Mouse (Mus musculus): ENCODE measurements around the gene Casp7. TPM values are rescaled to one million over a fixed set of nuclear protein-coding genes. Genes with fewer than 3 reads are reported as not detected.

Casp7 gene
- total RNA-seq, 1 experiment from 2014 or later: 25.4 TPM

DNA sequence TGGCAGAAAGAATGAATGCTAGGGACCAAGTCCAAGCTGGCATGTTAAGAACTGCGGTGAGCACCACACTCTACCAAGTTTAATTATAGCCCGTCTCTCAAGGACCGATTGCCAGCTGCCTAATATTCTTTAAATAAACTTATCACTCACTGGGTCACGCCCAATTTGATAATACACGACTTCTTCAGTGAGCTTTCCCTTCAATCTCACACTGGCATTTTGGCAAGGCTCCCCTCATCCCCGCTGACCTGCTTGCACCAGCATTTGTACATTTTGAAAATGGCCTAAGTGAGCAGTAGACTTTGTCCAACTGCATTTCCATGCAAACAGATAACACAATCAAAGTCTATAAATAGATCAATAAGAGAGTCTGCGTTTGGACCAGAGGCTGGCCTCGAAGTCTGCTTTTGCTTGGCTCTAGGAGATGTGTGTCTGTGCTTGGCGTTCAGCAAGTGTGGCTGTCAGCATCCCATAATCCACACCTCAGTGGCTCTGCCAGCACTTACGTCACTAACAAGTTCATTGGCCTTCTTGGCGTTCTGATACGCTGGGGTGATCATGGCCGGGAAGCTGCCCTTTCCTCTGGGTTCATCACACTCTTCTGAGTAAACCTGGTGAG, 18.3 kb upstream of the Casp7 start:
- no peak for ATAC-seq (replicated peaks; ENCODE audit: insufficient number of reproducible peaks, low FRiP score, low TSS enrichment, poor library complexity, severe bottlenecking)

GRCm38 (mm10) chr19:56380341-56380740, 16.6 kb upstream of the Casp7 start:
- ATAC-seq (replicated peaks; ENCODE audit: insufficient number of reproducible peaks, low FRiP score, low TSS enrichment, poor library complexity, severe bottlenecking): no peak

GRCm38 (mm10) chr19:56381407-56381806, 15.5 kb upstream of the Casp7 start:
- ATAC-seq (replicated peaks; ENCODE audit: insufficient number of reproducible peaks, low FRiP score, low TSS enrichment, poor library complexity, severe bottlenecking): no peak

DNA sequence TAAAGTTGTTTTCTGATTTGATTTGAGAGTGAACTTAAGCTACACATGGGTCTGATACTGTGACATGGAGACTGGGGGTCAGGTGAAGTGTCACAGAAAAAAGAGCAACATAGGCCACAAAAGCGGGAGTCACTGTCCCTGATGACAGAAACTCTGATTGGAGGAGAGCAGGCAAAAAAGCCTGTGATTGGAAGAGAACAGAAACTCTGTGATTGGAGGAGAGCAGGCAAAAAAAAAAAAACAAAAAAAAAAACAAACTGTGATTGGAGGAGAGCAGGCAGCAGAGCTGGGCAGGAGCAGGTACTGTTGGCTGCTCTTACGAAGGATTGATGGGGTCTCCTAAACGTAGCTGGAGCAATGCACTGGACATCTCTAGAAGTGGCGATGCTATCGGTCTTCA, 11.4 kb upstream of the Casp7 start:
- no peak for ATAC-seq (replicated peaks; ENCODE audit: insufficient number of reproducible peaks, low FRiP score, low TSS enrichment, poor library complexity, severe bottlenecking)

DNA sequence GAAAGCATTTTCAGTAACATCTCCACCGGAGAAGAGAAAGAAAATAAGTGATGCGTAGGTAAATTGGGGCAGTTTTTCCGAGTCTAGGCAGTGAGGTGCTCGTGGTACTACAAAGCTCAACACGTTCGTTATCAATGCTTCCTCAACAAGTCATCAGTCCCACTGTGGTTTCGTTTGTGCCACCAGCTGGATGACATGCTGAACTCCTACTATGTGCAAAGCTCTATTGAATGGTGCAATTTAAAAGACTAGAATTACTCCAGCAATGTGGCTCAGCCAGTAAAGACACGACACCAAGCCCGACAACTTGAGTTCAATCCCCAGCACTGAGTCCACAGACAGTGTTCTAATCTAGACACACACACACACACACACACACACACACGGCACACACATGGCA, 10.8 kb upstream of the Casp7 start:
- no peak for ATAC-seq (replicated peaks; ENCODE audit: insufficient number of reproducible peaks, low FRiP score, low TSS enrichment, poor library complexity, severe bottlenecking)

DNA sequence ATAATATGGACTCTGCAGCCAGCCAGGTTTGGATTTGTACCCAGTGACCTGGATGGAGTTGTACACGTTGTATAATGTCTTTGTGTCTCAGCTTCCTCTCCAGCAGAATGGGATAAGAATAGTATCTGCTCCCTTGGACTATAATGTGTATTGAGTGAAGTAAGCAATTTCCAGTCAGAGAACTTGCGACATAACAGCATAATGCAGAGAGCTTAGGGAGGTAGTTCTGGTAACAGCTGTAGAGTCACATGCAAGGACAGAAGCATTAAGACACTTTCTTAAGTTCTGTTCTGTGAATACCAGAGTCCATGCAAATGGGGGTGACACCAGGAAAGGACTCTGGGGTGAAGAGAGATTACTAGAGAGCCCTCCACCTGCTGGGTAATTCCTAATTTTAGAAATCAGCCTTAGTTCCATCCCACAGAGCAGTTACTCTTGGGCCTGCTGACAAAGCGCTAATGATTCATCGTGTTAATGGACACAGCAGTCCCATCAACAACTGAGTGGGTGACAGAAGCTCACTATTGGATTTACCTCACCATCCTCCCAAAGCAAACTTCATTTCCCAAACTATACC, 9.1 kb upstream of the Casp7 start:
- no peak for ATAC-seq (replicated peaks; ENCODE audit: insufficient number of reproducible peaks, low FRiP score, low TSS enrichment, poor library complexity, severe bottlenecking)

GRCm38 (mm10) chr19:56389176-56389575, 7.8 kb upstream of the Casp7 start:
- no peak for ATAC-seq (replicated peaks; ENCODE audit: insufficient number of reproducible peaks, low FRiP score, low TSS enrichment, poor library complexity, severe bottlenecking)

- no peak for ATAC-seq (replicated peaks; ENCODE audit: insufficient number of reproducible peaks, low FRiP score, low TSS enrichment, poor library complexity, severe bottlenecking)
Measured at GRCm38 (mm10) chr19:56389879-56390278, 7.0 kb upstream of the Casp7 start, which contains the start of gene Nrap. Gene Nrap, minus strand, starts transcription at chr19:56390037.

GRCm38 (mm10) chr19:56391307-56392046, 5.5 kb upstream of the Casp7 start:
- peak; percentile 71 for ATAC-seq (replicated peaks; ENCODE audit: insufficient number of reproducible peaks, low FRiP score, low TSS enrichment, poor library complexity, severe bottlenecking)

GRCm38 (mm10) chr19:56393311-56393866, 3.5 kb upstream of the Casp7 start:
- no peak for ATAC-seq (replicated peaks; ENCODE audit: insufficient number of reproducible peaks, low FRiP score, low TSS enrichment, poor library complexity, severe bottlenecking)

DNA sequence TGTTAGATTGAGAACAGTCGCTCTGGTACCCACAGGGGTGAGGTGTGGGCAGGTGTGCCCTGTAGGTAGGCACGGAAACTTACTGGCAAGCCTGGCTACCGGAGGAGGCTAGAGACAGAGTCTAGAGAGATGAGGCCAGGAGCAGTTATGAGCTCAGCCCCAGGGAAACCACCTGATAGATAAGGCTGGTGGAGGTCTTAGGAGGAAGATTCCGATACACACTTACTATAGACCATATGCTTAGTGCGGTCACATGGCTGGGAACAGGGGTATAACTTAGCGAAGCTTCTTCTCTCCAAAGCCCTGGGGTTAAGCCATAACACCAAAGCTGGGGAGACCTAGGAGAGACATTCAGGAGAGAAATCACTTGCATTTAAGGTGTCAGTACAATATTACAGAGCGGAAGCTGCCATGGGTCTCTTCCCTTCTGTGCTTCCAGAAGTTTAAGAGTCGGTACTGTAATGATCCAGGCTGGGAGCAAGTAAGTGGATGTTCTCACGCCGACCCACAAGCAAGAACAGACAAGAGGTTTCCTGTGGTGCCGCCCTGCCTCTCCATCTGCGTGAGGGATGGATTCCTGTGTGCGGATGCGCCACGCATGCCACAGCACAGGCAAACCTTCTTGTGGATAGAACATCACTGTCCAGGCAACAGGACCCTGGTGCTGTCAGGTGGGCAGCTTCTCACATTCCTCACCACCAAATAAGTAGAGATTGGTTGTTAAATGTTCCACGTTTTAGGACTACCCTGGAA, 1.6 kb upstream of the Casp7 start:
- ATAC-seq (replicated peaks; ENCODE audit: insufficient number of reproducible peaks, low FRiP score, low TSS enrichment, poor library complexity, severe bottlenecking): no peak

- no peak for ATAC-seq (replicated peaks; ENCODE audit: insufficient number of reproducible peaks, low FRiP score, low TSS enrichment, poor library complexity, severe bottlenecking)
Measured at GRCm38 (mm10) chr19:56396227-56396626, 702 bp upstream of the Casp7 start.

DNA sequence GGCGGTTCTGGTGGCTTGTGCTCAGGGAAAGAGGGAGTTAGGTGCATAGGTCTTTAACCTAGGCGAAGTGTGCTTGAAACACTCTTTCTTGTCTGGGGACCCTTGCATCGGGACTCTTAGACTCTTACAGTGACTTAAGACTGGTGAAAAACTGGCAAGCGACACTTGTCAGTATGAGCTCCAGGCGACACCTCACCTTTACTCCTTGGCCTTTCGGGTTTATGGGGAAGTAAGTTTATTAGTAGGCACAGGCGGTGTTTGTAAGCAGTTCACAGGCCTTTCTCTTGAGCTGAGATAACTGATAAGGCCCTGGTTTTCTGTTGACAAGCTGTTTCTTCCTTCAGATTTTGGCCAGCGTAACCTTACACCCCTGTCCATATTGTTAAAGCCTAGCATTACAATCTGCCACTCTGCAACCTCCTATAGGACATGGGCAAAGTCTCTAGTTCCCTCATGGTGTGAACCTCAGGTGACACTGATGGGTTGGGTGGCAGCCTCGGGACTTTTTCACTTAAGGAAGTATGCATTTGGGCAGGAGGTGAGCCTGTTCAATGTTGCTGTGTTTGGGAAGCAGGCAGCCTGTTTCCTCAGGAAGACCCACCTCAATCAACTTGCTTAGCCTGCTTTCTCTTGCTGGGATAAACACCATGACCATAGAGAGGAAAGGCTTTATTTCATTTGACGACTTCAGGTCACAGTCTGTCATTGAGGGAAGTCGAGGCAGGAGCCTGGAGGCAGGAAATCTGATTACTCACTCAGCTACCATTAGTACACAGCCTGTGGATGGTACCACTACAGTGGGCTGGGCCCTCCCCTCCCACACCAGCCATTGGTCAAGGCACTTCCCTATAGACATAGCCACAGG, 966 bp downstream of the Casp7 start:
- ATAC-seq (replicated peaks; ENCODE audit: insufficient number of reproducible peaks, low FRiP score, low TSS enrichment, poor library complexity, severe bottlenecking): 0 out of 2 replicates have a peak, but pooled peaks have one; percentile 10

DNA sequence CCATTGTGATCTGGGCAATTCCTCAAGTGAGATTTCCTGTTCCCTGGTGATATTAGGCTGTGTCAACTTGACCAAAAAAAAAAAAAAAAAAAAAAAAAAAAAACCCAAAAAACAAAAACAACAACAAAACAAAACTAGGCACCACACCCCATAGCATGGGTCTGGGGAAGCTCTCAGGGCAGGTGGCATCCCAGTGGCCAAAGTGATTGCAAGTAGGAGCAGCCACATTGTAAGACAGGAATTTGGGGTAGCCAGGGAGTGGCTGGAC, 1.5 kb downstream of the Casp7 start:
- no peak for ATAC-seq (replicated peaks; ENCODE audit: insufficient number of reproducible peaks, low FRiP score, low TSS enrichment, poor library complexity, severe bottlenecking)

GRCm38 (mm10) chr19:56400200-56400599, 3.3 kb downstream of the Casp7 start:
- peak; percentile 60 for ATAC-seq (replicated peaks; ENCODE audit: insufficient number of reproducible peaks, low FRiP score, low TSS enrichment, poor library complexity, severe bottlenecking)

- no peak for ATAC-seq (replicated peaks; ENCODE audit: insufficient number of reproducible peaks, low FRiP score, low TSS enrichment, poor library complexity, severe bottlenecking)
Measured at GRCm38 (mm10) chr19:56401864-56402263, 4.9 kb downstream of the Casp7 start.

DNA sequence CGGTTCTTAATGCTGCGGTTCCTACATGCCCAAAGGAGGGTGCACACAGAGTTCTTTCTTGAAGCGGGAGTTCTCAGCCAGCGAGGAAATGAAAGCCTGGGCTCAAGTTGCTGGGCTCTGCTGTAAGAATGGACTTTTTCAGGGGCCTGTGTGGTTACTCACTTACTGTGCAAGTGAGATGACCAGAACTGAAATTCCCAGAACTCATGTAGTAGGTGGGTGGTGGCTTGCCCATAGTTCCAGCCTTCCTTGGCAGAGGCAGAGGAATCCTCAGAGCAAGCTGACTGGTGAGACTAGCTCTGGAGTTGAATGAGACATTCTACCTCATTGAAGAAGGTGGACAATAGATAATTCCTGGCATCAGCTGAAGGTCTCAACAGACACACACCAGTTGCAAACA, 8.9 kb downstream of the Casp7 start:
- no peak for ATAC-seq (replicated peaks; ENCODE audit: insufficient number of reproducible peaks, low FRiP score, low TSS enrichment, poor library complexity, severe bottlenecking)

DNA sequence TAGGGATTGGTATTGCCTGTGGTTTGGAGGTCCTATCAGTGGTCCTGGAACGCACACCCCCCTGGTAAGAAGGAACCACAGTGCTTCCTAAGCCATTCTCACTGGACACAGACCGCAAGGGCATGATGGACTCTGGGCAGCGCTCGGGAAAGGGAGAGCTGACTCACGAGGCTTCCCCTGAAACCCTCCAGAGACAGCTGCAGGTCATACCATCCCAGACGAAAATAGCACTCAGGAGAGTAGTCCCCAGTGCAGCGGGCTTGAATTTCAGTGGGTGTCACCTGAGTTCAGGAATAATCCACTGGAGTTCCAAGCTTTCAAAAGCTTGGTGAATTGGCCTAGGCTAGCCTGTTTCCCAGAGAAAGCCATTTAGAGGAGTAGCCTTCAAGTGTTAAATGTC, 9.7 kb downstream of the Casp7 start:
- no peak for ATAC-seq (replicated peaks; ENCODE audit: insufficient number of reproducible peaks, low FRiP score, low TSS enrichment, poor library complexity, severe bottlenecking)

All from monocyte, adult 5-6 weeks (primary cell).